Mouse (Mus musculus) megakaryocyte, embryonic 14.5 days (primary cell): ENCODE measurements around the gene Ubqln3. TPM values are rescaled to one million over a fixed set of nuclear protein-coding genes. Genes with fewer than 3 reads are reported as not detected.

ENCODE experiments used
- H3K27me3 ChIP-seq: replicated peaks from 2 replicates; pipeline ENCODE3; 2012; ENCODE audit warnings: inconsistent platforms
- H3K36me3 ChIP-seq: replicated peaks from 2 replicates; pipeline ENCODE3; 2012; ENCODE audit warnings: low read length, inconsistent platforms, mixed read lengths
- H3K4me1 ChIP-seq: 2 replicates; pipeline ENCODE4 v1.6.1; 2012; ENCODE audit warnings: inconsistent platforms
- H3K4me3 ChIP-seq: replicated peaks from 2 replicates; pipeline ENCODE3; 2012; ENCODE audit warnings: moderate library complexity, mild to moderate bottlenecking, inconsistent platforms
- H3K9me3 ChIP-seq: 2 replicates; pipeline ENCODE4 v1.6.1; 2012; ENCODE audit warnings: inconsistent platforms
- FLI1 ChIP-seq: IDR thresholded peaks from 2 replicates; pipeline ENCODE4 v1.6.1; 2012; ENCODE audit warnings: low read length, inconsistent platforms, mixed read lengths
- GATA1 ChIP-seq: IDR thresholded peaks from 3 replicates; pipeline ENCODE4 v1.6.1; 2012; ENCODE audit warnings: mixed read lengths, low read length, inconsistent platforms, borderline replicate concordance
- polyA plus RNA-seq: library from polyadenylated mRNA; stranded (reverse); fragments of >175 nt; gene quantifications from 2 replicates; pipeline ENCODE4 v1.2.3, GENCODE M21; 2012; ENCODE audit warnings: low replicate concordance; ENCODE audit not compliant: insufficient read depth

The Ubqln3 gene
- polyA plus RNA-seq, 1 experiment = not detected

GRCm38 (mm10) chr7:104129726-104130125 is 13.4 kb downstream of the Ubqln3 start, which contains the start of gene Ubqln5:
Ubqln5 (minus strand) TSS chr7:104129826.
- Histone ChIP-seq H3K27me3 (no peaks in the 10 kb centered on the region), H3K4me1 (no peaks in the 10 kb centered on the region; the same call in 1 of the 2 replicates)

GRCm38 (mm10) chr7:104104757-104104972 is 38.4 kb downstream of the Ubqln3 start, which contains the start of gene Olfr646:
Olfr646 (plus strand) TSS chr7:104104873.
- H3K27me3 ChIP-seq = no peaks in the 10 kb centered on the region
- TF ChIP-seq GATA1 (no peak), FLI1 (no peak)
- no peaks in the 10 kb centered on the region for H3K36me3 ChIP-seq
- peaks cover 34% of the 10 kb centered on the region for H3K4me1 ChIP-seq
- no peaks in the 10 kb centered on the region for H3K9me3 ChIP-seq
- peak within 1 kb of the TSS; percentile 69 for H3K4me3 ChIP-seq

More at GRCm38 (mm10) chr7:104129726-104130125, 13.4 kb downstream of the Ubqln3 start, which contains the start of gene Ubqln5:
- TF ChIP-seq FLI1 (no peak), GATA1 (no peak)
- H3K4me3 ChIP-seq = peak within 1 kb of the TSS; percentile 19
- H3K36me3 ChIP-seq = no peaks in the 10 kb centered on the region
- no peaks in the 10 kb centered on the region for H3K9me3 ChIP-seq

GRCm38 (mm10) chr7:104103913-104104756 is 38.9 kb downstream of the Ubqln3 start:
- peaks cover 34% of the 10 kb centered on the region for H3K4me1 ChIP-seq
- TF ChIP-seq FLI1 = no peak
- TF ChIP-seq GATA1 = peak; percentile 72; the same call in 1 of the 3 replicates
- H3K4me3 ChIP-seq = peak overlapping the region; percentile 69
- no peaks in the 10 kb centered on the region for H3K27me3 ChIP-seq
- no peaks in the 10 kb centered on the region for H3K36me3 ChIP-seq
- no peaks in the 10 kb centered on the region for H3K9me3 ChIP-seq

Other genes with a start within 250 kb of the Ubqln3 start
- not detected in 2 replicates for gene Olfr64, start 248.8 kb downstream of the Ubqln3 start, polyA plus RNA-seq
- not detected in 2 replicates for gene Olfr65, start 239.8 kb downstream of the Ubqln3 start, polyA plus RNA-seq
- gene Olfr631, start 214.5 kb downstream of the Ubqln3 start, polyA plus RNA-seq = not detected in 2 replicates
- gene Olfr632, start 208.9 kb downstream of the Ubqln3 start, polyA plus RNA-seq = not detected in 2 replicates
- gene Olfr633, start 198.8 kb downstream of the Ubqln3 start, polyA plus RNA-seq = not detected in 2 replicates
- not detected in 2 replicates for gene Olfr635, start 172.1 kb downstream of the Ubqln3 start, polyA plus RNA-seq
- gene Olfr638, start 144.5 kb downstream of the Ubqln3 start, polyA plus RNA-seq = not detected in 2 replicates
- gene Olfr639, start 126.0 kb downstream of the Ubqln3 start, polyA plus RNA-seq = not detected in 2 replicates
- not detected in 2 replicates for gene Olfr640, start 117.7 kb downstream of the Ubqln3 start, polyA plus RNA-seq
- not detected in 2 replicates for gene Olfr641, start 107.8 kb downstream of the Ubqln3 start, polyA plus RNA-seq
- not detected in 2 replicates for gene Olfr642, start 90.6 kb downstream of the Ubqln3 start, polyA plus RNA-seq
- 0.04 TPM in 1 of 2 replicates, not detected in the other for gene 4930516K23Rik, start 81.8 kb downstream of the Ubqln3 start, polyA plus RNA-seq
- not detected in 2 replicates for gene Olfr644, start 71.4 kb downstream of the Ubqln3 start, polyA plus RNA-seq
- gene Olfr645, start 57.8 kb downstream of the Ubqln3 start, polyA plus RNA-seq = not detected in 2 replicates
- 0.13 TPM in 1 of 2 replicates, not detected in the other for gene Olfr646, start 38.4 kb downstream of the Ubqln3 start, polyA plus RNA-seq
- not detected in 2 replicates for gene Ubqln5, start 13.5 kb downstream of the Ubqln3 start, polyA plus RNA-seq
- not detected in 2 replicates for gene Olfr643, start 5.9 kb downstream of the Ubqln3 start, polyA plus RNA-seq
- gene Ubqlnl, start 7.3 kb upstream of the Ubqln3 start, polyA plus RNA-seq = 0.06 TPM in 1 of 2 replicates, not detected in the other
- not detected in 2 replicates for gene Olfm5, start 21.6 kb upstream of the Ubqln3 start, polyA plus RNA-seq
- gene Olfr648, start 40.1 kb upstream of the Ubqln3 start, polyA plus RNA-seq = not detected in 2 replicates
- not detected in 2 replicates for gene Olfr649, start 52.7 kb upstream of the Ubqln3 start, polyA plus RNA-seq
- 0.39 and 1.5 TPM in 2 replicates for gene Trim6, start 75.5 kb upstream of the Ubqln3 start, polyA plus RNA-seq
- 0.30 TPM in 1 of 2 replicates, not detected in the other for gene Trim34a, start 101.2 kb upstream of the Ubqln3 start, polyA plus RNA-seq
- gene Trim5, start 144.8 kb upstream of the Ubqln3 start, polyA plus RNA-seq = 0.08 TPM in 1 of 2 replicates, not detected in the other
- gene Trim12a, start 172.2 kb upstream of the Ubqln3 start, polyA plus RNA-seq = not detected in 2 replicates
- 0.28 TPM in 1 of 2 replicates, not detected in the other for gene Trim34b, start 186.2 kb upstream of the Ubqln3 start, polyA plus RNA-seq
- gene Trim12c, start 210.1 kb upstream of the Ubqln3 start, polyA plus RNA-seq = 0.27 TPM in 1 of 2 replicates, not detected in the other
- 0.04 TPM in 1 of 2 replicates, not detected in the other for gene Trim30b, start 226.6 kb upstream of the Ubqln3 start, polyA plus RNA-seq